Mouse (Mus musculus) skeletal muscle tissue, adult 2 months (tissue): ENCODE measurements at regions not wholly inside any gene's neighbourhood (a gene's known extent, or its start where the extent isn't known, plus 50 kb on each side); places are given as distances from the start of the nearest gene placed in this dataset.

Experiments used
- DNase-seq: peaks from one replicate; pipeline ENCODE4 v3.0.0-alpha.2; 2012; ENCODE audit warnings: low read depth, low spot score

DNA sequence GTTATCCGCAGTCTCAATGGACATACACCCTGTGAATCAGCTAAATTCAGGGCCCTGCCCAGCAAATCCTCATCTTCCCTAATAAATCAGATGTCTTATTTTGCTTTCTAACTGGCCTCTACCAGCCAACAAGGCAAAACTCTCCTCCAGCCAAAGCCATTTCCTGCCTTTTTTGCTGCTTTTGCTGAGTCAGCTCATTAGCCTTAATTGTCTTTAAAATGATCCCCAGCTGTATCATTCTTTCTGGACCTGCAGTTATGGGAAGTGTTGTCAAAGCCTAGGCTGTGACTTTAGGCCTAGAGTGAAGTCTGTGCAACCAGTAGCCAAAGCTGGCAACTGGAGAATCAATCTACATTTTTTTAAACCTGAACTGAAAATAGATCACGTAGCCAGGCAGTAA, 81.4 kb downstream of the Mtpn start:
- DNase-seq = no peak

DNA sequence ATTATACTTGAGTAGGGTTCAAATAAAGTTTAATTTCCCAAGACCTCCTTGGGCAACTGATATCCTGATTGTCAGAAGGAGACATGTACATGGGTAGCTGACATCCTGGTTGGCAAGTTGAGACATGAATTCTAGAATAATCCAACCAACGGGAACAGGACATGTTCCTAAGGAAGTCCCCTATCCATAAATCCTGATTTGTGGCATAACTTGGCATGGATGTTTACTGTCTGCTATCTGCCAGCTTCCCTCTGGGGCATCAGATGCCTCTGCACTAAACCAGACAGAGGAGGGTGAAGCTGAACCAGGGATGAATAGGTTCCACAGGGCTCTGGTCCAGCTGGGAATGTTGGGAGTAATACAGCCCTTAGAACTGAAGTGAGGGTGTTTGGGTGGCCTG, 94.7 kb downstream of the Mtpn start:
- DNase-seq = no peak

DNA sequence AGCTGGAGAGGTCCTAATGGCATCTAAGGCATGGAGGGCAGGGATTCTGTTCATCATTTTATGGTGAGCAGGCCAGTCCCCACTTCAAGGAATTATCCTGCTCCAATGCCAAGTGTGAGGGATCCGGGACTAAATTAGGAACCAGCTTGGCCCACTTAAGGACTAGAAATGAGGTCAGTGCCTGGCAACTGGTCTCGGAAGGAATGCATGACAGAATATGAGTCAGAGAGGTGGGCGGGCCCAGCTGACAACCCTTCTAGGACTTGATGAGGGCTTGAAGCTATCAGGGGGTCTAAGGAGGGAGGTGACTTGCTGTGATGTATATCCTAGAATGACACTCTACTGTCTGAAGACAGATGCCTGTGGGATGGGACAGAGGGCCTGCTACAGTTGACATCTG, 100.4 kb upstream of the Fam180a start:
- peak; percentile 70 for DNase-seq

DNA sequence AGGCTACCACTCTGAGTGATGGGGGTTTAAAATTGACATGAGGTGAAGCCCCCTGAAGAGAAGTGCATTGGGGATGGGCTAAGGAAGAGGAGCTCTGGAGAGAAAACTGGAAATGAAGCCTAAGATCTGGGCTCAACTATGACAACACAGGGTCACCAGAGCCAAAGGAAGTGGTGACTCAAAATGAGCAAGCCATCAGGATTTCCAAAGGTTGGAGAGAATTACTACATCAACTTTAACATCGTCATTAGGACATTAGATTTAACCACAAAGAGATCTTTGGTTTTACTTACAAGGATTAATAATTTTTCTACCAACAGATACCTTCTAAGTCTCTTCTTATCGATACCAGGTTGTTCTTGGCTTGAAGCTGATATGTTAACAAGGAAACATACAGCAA, 98.6 kb upstream of the Fam180a start:
- DNase-seq = no peak

DNA sequence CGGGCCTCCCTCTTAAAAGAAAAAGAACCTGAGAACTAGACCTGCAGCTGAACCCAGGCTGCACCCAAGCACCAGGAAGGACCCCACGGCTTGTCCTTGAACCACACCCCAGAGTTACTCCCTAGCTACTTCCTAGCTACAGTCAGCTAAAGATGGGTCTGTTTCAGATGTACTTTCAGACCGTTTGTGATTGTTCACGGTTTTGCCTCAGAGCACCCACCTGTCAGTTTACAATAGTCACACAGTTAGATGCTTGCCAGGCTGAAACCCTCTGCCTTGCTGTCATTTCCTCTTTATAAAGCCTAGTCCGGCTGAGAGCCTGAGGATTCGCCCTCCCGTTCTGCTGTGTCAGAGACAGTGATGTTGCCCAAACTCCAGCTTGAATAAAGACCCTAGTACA, 95.0 kb upstream of the Fam180a start:
- DNase-seq = no peak

- DNase-seq = no peak
Observed at GRCm38 (mm10) chr6:35405044-35405443, 79.1 kb upstream of the Fam180a start.

GRCm38 (mm10) chr6:35403341-35403910, 77.5 kb upstream of the Fam180a start:
- DNase-seq = no peak

DNA sequence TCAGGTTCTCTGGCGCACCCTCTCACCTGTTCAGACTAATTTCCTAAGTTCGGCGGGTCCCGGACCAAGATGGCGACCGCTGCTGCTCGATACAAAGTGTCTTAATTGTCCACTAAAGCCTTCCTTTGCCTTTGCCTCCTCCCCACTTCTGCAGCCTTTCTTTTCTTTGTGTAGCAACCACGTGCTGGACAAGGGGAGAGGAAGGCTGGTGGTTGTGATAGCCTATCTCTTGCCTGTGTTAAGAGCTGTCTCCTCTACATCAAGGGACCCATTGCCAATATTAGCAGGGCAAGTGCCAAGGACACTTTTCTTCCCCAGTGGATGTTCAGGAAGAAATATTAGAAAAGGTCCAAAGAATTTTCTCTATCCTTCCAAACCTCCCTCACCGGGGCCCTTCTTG, 69.8 kb upstream of the Fam180a start:
- no peak for DNase-seq

GRCm38 (mm10) chr6:35388827-35389226, 62.9 kb upstream of the Fam180a start:
- no peak for DNase-seq

- DNase-seq = no peak
Observed at GRCm38 (mm10) chr6:35381536-35381935, 55.6 kb upstream of the Fam180a start.

DNA sequence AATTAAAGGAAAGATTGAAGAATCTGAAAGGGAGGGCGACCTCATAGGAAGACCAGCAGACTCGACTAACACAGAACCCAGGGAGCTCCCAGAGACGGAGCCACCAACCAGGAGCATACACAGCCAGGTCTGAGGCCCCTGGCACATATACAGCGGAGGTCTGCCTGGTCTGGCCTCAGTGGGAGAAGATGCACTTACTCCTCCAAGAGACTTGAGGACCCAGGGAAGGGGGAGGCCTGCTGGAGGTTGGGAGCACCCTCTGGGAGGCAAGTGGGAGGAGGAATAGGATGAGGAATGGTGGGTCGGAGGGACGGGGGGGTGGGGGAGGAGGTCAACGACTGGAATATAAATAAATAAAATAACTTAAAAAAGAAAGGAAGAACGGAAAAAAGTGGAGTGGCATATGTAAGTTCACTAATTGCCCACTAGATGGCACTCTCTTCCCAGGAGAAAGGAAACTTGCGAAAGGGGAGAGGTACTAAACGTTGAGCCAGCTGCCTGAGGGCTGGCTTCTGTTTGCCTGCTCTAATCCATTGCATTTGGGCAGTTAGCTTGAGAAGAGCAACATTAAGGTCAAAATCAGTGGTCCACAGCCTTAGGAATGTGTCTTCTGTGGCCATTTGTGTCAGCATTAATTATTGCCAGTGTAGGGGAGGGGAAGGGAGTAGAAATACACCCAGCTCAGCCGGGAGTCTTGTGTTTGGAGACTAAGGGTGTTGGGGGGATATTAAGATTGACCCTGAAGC, 55.0 kb upstream of the Fam180a start:
- peak; percentile 49 for DNase-seq

DNA sequence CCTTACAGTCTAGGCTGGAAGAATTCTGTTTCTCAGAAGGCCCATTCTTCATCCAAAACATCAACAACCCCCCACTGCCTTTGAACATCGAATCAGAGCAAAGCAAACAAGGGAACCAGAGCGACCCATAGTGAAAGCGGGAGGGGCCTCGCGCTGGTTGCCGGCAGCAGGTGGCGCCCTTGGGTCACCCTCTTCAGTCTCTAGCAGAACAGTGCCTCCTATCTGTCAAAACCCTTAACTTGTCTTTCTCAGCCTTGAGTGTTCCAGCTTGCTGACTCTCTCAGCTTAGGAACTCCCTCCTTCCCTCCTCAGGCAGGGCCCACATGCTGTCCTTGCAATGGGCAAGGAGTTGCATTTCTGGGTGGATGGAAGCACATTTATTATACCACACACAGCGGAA, 53.9 kb upstream of the Fam180a start:
- peak; percentile 62 for DNase-seq

DNA sequence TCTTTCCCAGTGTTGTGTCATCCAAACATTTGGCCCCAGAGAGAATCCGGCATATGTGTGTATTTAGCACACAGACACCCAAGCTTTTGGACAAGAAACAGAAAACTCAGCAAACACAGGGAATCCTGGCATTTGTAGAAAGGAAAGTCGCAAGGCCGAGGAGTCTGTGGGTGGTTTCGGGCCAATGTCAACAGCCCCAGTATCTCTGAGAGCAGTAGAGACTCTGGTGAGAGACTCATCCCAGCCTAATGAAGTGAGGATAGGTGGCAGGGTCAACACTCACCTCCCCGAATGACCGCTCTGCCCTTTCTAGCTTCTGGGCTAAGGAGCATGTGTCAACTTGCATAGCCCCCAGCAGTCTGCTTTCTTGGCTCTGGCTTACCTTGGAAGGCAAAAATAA, 52.9 kb upstream of the Fam180a start:
- no peak for DNase-seq

GRCm38 (mm10) chr6:35377535-35377934, 51.6 kb upstream of the Fam180a start:
- no peak for DNase-seq

- no peak for DNase-seq
Observed at GRCm38 (mm10) chr6:35376526-35376925, 50.6 kb upstream of the Fam180a start.
